Mouse (Mus musculus): Measurements from ENCODE around the gene Pcsk6.
"Not testable (repeated sequence)": the region's sequence is repeated elsewhere in the genome, so short reads cannot be mapped to it uniquely, and the experiment has no call there.

The Pcsk6 gene

DNA sequence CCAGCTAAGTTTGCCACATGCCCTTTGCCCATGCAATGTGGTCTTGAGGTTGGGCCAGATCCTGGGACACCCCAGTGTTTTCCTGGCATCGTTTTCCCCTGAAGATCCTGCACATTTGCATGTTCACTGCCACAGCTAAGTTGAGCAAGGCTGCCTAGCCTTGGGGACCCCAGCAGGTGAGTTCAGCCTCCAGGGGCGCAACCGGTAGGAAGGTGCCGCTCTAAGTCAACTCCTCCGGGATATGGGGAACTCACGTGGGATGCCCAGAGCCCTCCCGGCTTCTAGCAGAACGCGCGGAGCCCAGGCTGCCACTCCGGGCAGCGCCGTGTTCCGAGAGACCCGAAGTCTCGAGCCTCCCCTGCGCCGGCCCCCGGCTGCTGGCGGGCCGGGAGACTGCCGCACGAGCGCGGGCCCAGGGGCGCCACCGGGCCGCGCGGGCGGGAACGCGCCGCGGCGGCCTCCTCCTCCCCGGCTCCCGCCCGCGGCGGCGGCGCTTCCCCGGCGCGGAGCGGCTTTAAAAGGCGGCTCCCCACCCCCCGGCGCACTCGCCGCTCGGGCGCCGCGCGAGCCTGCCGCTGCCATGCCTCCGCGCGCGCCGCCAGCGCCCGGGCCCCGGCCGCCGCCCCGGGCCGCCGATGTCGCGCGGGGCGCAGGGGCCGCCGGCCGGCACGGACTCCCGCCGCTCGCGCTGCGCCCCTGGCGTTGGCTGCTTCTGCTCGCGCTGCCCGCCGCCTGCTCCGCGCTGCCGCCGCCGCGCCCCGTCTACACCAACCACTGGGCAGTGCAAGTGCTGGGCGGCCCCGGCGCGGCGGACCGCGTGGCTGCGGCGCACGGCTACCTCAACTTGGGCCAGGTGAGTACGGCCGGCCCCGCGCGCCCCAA, at the start of gene Pcsk6:
Gene Pcsk6 (plus strand): TSS at position 144 of the 882 bp plus-strand sequence.
- peak; percentile 25 for DNase-seq

DNA sequence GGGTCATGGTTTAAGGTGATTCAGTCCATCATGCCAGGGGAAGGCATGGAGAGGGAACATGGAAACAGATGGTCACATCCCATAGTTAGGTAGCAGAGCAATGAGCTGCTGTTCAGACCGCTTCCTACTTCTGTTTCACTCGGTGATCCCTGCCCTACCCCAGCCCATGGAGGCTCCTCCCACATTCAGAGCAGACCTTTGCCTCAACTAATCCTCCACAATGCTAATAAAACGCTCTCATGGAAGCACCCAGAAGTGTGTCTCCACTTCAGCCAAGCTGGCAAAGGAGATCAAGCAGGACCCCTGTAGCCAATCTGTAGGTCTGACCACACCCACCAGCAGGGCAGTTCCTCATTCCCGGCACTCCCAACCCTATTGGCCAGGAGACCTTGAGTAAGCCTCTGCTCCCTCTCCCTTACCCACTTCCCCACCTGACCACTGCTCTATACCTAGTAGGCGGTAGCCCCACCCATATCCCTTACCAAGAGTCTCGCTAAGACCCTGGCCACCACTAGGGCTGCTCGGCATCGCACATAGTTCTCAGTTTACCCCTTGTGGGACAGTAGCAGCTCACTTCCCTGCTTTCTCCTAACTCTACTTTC, 47.8 kb upstream of the Pcsk6 start:
- no peak for DNase-seq

DNA sequence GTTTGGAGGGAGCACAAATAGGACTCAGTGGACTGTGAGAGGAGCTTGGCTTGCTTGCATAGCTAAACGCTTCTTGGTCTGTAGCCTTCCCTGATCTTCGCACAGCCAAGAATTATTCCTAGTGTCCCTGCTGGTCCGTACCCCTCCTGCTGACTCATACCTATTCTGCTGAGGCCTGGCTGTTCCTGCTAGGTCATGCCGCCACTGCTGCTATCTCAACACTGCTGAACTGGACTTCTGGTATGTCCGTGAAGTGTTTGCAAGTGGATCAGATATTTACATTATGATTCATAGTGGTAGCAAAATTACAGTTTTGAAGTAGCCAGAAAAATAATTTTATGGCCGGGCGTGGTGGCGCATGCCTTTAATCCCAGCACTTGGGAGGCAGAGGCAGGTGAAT, 44.0 kb upstream of the Pcsk6 start:
- no peak for DNase-seq

DNA sequence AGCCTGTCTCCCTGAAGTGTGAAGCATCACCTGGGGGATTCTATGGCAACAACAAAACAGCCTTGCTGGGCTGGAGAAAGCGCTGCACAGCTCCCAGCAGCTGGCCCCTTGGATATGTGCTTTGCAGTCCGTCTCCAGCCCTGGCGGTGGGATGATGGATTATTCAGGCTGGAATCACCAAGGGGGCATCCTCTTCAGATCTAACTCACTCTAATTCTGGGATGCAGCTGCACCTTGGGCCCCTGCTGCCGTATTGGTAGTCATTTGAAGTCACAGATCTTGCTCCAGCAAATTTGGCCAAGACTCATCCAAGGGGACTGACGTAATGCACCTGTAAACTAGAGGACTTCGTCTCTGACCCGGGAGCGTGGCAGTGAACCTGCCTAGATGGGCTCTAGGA, 41.1 kb upstream of the Pcsk6 start:
- DNase-seq, result no peak

DNA sequence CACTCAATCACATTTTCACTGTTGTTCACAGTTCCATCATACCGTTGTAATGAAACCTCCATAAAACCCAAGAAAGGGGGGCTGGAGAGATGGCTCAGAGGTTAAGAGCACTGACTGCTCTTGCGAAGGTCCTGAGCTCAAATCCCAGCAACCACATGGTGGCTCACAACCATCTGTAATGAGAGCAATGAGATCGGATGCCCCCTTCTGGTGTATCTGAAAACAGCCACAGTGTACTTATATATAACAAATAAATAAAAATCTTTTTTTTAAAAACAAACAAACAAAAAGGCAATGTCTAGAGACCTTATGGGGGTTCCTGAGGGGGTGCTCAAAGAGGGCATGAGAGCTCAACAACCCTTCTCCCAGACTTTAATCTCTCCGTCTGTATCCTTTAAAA, 39.6 kb upstream of the Pcsk6 start:
- DNase-seq, result not testable (repeated sequence)

DNA sequence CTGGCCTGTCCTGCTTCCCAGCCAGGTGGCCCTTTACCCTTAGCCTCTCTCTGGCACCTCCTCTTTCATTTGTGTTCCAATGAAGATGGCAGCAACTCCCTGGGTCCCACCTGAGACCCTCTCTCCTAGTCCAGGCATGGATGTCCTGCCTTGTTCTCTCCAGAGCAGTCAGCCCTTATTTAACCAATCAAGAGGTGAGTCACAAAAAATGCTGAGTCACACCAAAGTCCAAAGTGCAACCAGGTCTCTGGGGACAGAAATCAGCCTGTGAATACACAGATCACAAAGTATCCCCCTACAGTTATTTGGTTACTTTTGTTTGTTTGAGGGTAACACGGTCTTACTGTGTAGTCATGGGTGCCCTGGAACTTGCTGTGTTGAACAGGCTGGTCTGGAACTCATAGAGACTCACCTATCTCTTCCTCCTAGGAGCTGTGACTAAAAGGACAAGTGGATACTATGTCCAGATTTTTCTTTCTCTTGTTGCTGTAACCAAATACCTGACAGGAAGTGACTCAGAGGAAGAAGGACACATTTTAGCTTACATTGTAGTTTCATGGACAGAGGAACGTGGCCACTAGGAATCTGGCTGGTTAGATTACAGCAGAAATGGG, 38.9 kb upstream of the Pcsk6 start:
- no peak for DNase-seq

DNA sequence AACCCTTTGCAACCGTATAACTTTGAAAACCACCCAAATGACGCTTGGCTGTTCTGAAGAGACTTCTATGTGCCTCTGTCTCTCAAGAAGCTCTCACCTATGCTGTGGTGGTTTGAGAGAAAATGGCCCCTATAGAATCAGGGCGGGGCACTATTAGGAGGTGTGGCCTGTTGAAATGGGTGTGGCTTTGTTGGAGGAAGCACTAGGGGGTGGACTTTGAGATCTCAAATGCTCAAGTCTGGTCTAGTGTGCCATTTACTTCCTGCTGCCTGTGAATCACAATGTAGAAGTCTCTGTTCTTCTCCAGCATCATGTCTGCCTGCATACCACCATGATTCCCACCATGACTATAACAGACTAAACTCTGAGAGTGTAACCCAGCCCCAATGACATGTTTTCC, 21.8 kb upstream of the Pcsk6 start:
- DNase-seq, result no peak

DNA sequence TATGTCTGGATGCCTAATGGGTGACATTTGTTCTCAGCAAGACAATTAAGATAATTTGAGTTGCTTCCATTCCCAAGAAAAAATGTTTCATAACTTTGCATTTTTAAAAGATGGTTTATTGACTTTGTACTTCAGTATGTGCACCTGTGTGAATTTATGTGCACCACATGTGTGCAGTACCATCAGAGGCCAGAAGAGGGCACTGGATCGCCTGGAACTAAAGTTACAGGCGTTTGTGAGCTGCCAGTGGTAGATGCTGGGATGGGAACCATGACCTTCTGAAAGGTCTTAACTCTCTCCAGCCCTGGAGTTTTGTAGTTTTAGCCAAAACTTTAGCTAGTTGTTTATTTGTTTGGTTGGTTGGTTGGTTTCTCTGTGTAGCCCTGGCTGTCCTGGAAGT, 18.3 kb upstream of the Pcsk6 start:
- DNase-seq, result no peak

DNA sequence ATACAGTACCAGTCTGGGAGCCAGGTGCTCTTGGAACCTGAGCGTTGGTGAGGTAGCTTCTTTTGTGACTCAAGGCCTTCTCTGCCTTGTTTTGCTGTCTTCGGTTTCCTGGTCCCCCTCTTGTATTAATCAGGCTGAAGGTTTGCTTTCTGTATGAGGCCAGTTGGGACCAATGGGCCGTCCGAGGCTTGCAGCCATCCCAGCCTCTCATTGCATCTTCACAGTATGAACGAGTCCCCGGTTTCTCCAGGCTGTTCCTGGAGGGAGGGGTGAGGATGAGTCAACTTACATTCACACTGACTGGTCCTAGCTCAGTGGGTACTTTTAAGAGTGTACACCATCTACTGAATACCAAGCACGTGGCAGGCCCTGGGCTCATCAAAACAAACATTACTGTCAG, 553 bp upstream of the Pcsk6 start:
- DNase-seq, result no peak

DNA sequence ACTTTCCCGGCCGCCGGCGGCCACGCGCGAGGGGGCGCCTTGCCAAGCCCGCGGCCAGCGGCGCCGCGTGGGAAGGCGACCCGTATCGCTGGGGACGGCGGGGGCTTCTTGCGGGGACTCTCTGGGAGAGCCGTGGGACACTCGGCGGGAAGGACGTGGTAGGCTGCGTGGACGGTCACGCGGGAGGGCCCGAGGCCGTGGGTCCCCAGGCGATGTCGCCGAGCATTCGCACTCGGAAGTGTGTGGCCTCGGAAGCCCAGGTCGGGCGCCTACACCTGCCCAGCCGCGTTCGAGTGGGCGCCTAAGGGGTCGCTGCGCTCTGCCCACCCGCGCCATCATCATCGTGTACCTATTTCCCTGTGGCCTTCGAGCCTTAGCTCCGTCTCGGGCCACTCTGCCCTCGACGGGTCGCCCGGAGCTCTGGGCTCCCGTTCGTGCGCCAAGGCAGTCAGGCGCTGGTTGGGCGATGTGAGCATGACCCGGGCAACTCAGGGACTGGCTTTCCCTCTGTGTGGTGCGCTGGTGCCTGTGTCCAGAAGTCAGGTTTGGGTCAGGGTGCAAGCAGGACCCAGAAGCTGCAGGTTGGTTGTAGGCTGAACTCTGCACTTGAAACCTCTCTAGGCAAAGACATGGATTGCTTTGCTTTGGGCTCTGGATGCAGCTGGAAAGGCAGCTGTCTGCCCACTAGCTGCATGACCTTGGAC, 1.1 kb downstream of the Pcsk6 start:
- peak; percentile 26 for DNase-seq

DNA sequence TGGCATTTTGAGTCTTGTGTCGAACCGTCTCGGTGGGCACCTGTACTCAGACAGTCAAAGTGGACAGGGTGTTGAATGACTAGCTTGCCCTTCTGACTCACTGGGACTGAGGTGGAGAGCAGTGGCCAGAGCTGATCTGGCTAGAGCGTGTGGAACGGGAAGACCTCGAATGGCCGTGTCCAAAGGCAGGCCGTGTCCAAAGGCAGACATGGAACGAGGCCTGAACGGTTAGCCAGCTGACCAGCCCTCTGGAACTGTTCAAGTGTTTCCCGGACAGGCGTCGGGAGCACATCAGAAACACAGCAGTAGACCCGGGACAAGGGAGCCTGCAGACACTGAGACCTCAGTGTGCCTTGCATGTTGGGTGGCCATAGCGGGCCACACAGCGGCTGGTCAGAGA, 7.6 kb downstream of the Pcsk6 start:
- no peak for DNase-seq

DNA sequence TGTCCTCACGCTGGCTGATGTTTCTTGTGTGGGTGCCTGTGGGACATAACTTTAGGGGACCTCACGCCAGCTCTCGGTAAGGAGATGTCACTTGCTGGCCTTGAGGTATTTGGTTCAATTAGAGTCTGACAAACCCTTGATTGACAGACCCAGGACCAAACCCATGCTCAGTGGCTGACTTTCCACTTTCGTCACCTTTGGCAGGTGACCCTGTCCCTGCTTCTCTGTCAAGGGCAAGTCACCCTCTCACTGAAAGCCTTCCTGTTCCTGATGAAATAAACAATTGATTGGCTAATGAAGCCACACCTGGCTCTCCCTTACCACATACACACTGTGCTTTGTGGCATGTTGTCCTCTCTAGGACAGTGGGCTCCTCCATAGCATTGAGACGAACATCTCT, 8.3 kb downstream of the Pcsk6 start:
- no peak for DNase-seq

DNA sequence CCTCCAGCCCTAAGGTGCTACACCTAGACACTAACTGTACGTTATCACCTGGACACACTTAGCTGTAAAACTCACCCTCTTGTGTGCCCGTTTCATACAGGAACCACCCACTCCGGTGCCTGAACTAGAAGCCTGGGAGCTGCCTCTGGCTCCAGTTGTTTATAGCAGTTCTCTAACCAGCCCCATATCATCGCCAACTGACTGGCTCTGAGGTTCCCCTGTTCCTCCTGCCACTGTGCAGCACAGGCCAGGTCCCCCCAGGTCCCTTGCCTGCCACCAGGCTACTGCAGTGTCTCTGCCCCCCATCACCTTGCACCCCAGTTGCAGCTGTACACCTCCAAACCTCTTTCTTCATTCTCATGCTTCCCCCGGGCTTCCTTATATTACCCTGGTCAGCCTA, 8.7 kb downstream of the Pcsk6 start:
- no peak for DNase-seq

DNA sequence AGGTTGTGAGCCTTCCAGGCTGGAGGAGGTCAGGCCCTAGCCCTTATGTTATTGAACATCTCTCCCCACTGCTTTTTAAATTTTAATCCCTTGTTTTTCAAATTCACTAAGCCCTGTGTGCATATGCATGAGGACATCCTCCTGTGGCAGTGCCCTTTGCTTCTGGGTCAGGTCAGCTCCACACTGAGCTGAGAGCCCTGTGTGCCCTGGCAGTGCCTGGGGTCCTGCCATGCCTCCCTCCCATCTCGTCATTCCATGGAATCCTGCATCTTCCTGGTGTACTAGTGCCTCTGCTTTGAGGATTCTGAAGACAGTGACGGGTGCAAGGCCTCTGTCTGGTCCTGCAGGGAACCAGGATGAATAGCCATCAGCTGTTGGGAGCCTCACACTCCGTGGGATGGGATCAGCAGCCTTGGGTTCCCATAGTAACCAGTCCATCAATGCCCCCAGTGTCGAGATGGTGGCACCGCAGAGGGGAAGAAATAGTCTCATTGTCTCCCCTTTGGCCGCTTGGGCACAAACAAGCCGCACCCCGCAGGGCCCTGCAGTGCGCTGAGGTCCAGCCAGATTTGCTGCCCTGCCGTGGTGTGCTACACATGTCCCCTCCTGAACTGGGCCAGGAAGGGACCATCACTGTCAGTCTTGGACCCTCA, 9.5 kb downstream of the Pcsk6 start:
- no peak for DNase-seq

DNA sequence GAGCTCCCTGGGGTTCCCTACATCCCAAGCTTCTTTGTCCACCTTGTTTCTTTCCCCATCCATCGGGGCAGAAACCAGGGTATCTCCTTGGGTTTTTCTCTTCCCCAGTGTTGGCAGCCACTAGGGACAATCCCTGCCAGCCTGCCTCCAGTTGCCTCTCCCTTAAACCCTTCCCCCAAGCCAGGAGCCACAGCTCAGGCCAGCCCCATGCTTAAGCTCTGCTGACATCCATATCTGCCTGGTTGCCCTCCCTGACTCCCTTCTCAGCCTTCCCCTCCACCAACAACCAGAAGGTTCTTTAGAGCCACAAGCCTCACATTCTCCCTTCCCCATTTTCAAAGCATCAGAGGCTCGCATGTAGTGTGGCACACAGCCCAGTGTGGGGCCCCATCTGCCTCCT, 10.3 kb downstream of the Pcsk6 start:
- no peak for DNase-seq

DNA sequence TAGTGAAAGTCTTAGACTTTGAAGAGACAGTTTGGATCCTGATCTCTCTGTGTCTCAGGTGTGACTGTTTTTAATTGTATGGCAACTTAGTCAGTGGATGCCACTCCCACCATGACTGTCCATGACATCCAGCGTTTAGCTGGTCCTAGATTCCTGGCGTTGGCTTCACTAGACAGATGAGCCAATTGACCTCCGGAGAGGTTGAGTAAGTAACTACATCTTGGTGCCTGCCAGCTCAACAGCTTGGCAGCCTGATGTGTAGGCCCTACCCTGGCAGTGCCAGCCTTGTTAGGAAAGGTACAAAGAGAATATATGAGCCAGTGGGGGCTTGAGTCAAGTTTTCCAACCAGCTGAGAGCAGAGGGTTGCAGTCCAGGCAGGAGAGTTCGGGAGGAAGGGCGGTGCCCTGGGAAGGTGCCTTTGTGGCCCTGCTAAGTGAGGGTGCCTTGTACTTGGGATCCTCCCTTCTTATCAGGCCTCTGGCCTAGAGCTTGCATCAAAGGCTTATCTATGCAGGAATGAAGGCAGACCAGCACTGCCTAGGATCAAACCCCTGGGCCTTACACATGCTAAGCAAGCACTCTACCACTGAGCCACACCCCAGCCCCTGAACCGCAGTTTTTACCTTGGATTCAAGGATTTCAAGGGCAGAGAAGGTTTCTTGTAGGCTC, 11.8 kb downstream of the Pcsk6 start:
- DNase-seq, result no peak

DNA sequence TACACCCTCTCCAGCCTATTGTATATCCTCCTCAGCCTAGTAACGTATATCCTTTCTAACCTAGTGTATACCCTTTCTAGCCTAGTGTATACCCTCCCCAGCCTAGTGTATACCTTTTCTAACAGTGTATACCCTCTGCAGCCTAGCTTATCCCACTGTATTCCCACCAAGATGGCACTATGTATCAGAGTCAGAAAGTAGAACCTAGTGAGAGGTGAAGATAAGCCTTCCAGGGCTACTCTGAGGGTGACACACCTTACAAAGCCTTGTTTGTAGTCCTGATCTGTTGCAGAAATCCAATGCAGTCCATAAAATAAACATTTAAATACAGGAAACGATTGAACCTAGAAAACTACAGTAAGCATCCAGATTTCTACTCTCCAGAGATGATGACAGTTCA, 12.4 kb downstream of the Pcsk6 start:
- DNase-seq, result no peak

DNA sequence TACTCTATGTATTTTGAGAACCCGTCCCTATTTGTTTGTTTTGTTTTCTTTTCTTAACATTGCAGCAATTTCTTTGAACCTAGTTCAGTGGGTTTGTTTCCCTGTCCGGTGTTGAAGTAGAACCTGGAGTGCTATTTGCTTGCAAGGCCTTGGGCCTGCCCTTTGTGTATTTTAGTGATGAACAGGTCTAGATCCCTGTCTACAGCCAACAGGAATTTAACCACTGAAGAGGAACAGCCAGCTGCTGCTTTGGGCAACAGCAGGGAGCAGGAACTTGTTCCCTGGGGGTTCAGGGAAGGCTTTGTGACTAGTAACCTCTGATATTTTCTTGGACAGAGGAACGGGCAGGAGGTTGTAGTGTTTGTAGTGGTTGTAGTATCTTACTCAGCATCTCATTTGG, 15.1 kb downstream of the Pcsk6 start:
- DNase-seq, result no peak

DNA sequence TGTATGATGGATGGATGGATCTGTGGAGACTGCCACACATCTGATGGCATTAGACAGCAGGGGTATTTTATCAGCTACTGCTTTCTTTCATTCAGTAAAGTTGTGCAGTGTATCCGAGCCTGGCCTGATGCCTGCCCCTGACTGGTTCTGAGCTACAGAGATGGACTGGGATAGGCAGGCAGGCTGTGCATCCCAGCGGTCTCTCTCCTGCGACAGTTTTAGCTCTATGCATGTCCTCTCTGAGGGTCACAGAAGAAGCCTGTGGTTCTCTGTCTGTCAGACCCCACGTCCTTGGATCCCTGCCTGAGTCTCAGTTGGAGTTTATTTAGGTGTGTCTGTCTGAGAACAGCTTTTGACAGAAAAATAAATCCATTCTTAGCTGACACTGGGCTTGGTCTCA, 16.7 kb downstream of the Pcsk6 start:
- no peak for DNase-seq

DNA sequence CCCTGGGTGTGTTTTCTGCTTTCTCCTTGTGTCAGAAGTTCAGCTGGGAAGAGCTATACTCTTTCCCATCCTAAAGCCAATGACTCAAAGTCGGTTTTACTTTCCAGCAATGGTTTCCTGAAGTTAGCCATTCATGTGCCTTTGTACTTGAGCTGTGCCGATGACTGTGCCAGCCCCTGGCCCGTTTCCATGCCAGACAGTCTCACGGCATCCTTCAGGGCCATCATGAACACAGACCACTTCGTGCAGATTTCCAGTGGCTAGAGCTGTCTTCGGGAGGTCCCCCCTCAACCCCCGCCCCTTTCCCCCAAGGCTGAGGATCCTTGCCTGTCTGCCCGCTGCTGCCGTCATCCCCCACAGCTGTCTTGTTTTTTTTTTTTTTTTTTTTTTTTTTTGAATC, 17.8 kb downstream of the Pcsk6 start:
- no peak for DNase-seq

DNA sequence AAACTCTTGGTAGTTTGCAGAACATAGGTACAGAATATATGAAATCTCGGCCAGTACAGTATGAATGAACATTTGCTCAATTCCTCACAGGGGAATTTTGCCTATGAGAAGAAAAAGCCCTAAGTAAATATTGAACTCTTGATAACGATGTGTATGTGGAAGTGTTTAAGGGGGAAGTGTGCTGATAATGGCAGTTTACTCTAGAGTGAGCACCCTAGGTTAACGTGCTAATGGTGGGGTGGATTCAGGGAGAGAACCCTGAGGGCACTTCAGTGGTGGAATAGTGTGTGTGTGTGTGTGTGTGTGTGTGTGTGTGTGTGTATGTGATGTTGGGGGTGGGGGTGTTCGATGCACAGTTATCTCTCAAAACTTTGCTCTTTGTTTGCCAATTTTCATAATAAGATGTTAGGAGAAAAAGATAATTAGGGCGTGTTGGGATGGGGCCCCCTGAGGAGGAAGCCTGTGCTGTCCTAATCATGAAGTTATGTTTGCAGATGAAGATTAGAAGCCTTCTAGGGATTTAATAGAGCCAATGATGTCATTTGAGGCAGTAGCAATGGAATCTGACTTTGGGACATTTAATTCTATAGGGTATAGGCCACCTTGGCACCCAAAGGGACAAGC, 19.2 kb downstream of the Pcsk6 start:
- DNase-seq, result no peak

DNA sequence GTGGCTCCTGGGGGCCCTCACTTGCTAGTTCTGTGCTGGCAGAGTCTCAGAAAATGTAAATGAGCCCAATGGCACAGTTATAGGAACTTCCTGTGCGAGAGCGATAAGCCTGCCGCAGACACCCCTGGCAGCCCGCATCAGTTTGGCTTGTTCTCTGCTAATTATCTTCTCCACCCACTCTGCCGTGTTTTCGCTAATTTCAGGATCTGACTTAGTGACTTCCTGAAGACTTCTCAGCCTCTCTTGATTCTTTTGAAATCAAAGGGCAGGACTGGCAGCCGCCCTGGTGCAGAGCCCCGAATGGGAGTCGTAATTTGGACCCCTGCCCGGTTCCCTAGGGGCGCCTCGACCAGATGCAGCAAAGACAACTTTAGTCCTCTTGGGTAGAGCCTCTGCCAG, 19.8 kb downstream of the Pcsk6 start:
- no peak for DNase-seq
